24 mouse cellular contexts compared by ENCODE assay signal in the genomic region with DNA sequence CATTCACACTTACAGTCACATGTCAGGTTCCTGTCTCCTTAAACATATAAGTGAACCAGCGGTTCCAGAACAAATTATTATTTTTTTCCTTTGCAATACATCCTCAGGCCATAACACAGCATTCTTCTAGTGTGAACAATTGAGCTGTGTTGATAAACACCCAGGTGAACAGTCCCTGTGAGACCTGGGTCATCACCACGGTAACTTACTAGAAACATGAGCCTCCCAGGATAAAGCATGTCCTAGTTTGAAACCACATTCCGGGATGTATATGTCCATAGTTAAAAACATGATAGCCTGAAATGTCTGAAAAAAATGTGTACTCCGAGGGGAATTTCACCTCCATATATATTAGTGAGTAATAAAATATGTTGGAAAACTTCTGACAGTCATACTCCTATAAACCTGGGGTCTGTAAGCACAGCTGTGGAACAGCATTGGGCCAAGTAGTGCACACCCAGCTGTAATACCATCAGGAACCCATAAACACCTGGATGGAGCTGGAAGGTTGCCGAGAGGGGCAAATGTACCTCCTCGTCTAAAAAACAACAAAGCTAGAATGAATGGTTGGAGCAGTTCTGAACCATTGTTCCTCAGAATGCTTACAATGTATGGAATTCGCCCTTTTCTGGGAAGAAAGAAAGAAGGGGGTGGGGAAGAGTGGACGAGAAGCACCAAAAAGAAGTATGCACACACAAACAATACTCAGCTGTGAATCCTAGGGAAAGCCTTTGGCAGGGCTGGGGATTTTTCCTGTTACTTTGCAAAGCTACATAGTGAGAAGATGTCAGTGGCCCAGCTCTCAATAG.
DNase-seq lines count a peak whose midpoint lies in the region; ATAC-seq lines count a peak whose summit lies in the region.
"Had no signal": no experiment of that assay in that cellular context is flagged by ENCODE, and none has a peak within 500 bp of the region (broad histone marks: within the 10 kb centered on the region; RNA-seq: fewer than 3 reads in every experiment).

No protein-coding gene starts in this region.

- H3K27me3 ChIP-seq in limb, embryonic 13.5 days: no peaks in the 10 kb centered on the region
- H3K27me3 ChIP-seq in kidney, embryonic 16.5 days (ENCODE audit: insufficient read depth, low read length): no peaks in the 10 kb centered on the region
- no peaks in the 10 kb centered on the region for H3K27me3 ChIP-seq in forebrain, embryonic 14.5 days (replicated peaks; ENCODE audit: control insufficient read depth, insufficient read depth, low read length)
- H3K27me3 ChIP-seq: forebrain, embryonic 15.5 days; heart, embryonic 15.5 days; hindbrain, embryonic 15.5 days had no signal

- DNase-seq in heart, adult 11 months: peak; percentile 27
- no peak for DNase-seq in heart, postnatal 14 days
- peak; percentile 74 for DNase-seq in forelimb bud, embryonic 11.5 days (ENCODE audit: low read depth, low spot score)
- no peak for DNase-seq in ovary, postnatal 36 days (ENCODE audit: low spot score)
- DNase-seq in forebrain, embryonic 14.5 days (ENCODE audit: low spot score): no peak
- DNase-seq: adrenal gland, adult 2 months; adrenal gland, postnatal 25 days; B cell, adult 2 months; cerebellum, adult 18-20 months; cerebellum, adult 9-11 months; gastrocnemius, postnatal 14 days had no signal

- intact Hi-C loops in heart, postnatal 14 days (cut with DNase I): no loop called here

- H3K9me3 ChIP-seq in limb, embryonic 13.5 days: 0 out of 2 replicates have a peak, but pooled peaks cover 4% of the 10 kb centered on the region
- H3K9me3 ChIP-seq in kidney, embryonic 16.5 days (ENCODE audit: low read length): no peaks in the 10 kb centered on the region
- no peaks in the 10 kb centered on the region; the same call in 1 of the 2 replicates for H3K9me3 ChIP-seq in forebrain, embryonic 14.5 days (replicated peaks; ENCODE audit: control insufficient read depth, low read length)
- H3K9me3 ChIP-seq: forebrain, embryonic 15.5 days; heart, embryonic 15.5 days had no signal

- peak overlapping the region; percentile 81 for H3K27ac ChIP-seq in limb, embryonic 13.5 days
- no peak overlapping the region for H3K27ac ChIP-seq in kidney, embryonic 16.5 days (ENCODE audit: low read length)
- no peak overlapping the region for H3K27ac ChIP-seq in forebrain, embryonic 14.5 days (ENCODE audit: low read depth, low read length)
- H3K27ac ChIP-seq: embryonic facial prominence, embryonic 10.5 days; forebrain, embryonic 10.5 days; forebrain, embryonic 15.5 days; heart, embryonic 15.5 days; hindbrain, embryonic 10.5 days; hindbrain, embryonic 15.5 days had no signal

- H3K9ac ChIP-seq in limb, embryonic 13.5 days: no peak overlapping the region
- no peak overlapping the region for H3K9ac ChIP-seq in kidney, embryonic 16.5 days (replicated peaks; ENCODE audit: low read length)
- H3K9ac ChIP-seq in forebrain, embryonic 14.5 days (ENCODE audit: low read length): no peak overlapping the region
- H3K9ac ChIP-seq: forebrain, embryonic 15.5 days; heart, embryonic 15.5 days; hindbrain, embryonic 15.5 days had no signal

- ATAC-seq in limb, embryonic 13.5 days (ENCODE audit: low FRiP score, low read depth): peak; percentile 93
- no peak for ATAC-seq in kidney, embryonic 16.5 days (ENCODE audit: low FRiP score, low TSS enrichment)
- ATAC-seq in forebrain, embryonic 14.5 days: no peak
- ATAC-seq: CD4-positive, CD25-positive, alpha-beta regulatory T cell, adult 4 months; forebrain, embryonic 15.5 days; inflammation-experienced regulatory T-cells, adult 6 months; intestine, postnatal 0 days had no signal

- H3K4me3 ChIP-seq in limb, embryonic 13.5 days: no peak overlapping the region
- no peak overlapping the region for H3K4me3 ChIP-seq in kidney, embryonic 16.5 days (ENCODE audit: low read length)
- H3K4me3 ChIP-seq in forebrain, embryonic 14.5 days (ENCODE audit: low read depth, low read length): no peak overlapping the region
- H3K4me3 ChIP-seq: embryonic facial prominence, embryonic 10.5 days; erythroblast, embryonic 14.5 days; forebrain, embryonic 10.5 days; forebrain, embryonic 15.5 days; heart, embryonic 15.5 days; hindbrain, embryonic 10.5 days; hindbrain, embryonic 15.5 days had no signal

- H3K4me2 ChIP-seq in limb, embryonic 13.5 days (replicated peaks): peak overlapping the region; percentile 15; the same call in 1 of the 2 replicates
- no peak overlapping the region for H3K4me2 ChIP-seq in kidney, embryonic 16.5 days (replicated peaks; ENCODE audit: low read depth, low read length)
- no peak overlapping the region for H3K4me2 ChIP-seq in forebrain, embryonic 14.5 days (ENCODE audit: low read length)
- H3K4me2 ChIP-seq: forebrain, embryonic 15.5 days; heart, embryonic 11.5 days; heart, embryonic 15.5 days; hindbrain, embryonic 15.5 days had no signal

- 24% methylated on average over 8 of the region's 8 CpGs for WGBS in limb, embryonic 13.5 days
- WGBS in kidney, embryonic 16.5 days: 57% methylated on average over 8 of the region's 8 CpGs
- WGBS in forebrain, embryonic 14.5 days: 72% methylated on average over 8 of the region's 8 CpGs

- no peaks in the 10 kb centered on the region for H3K36me3 ChIP-seq in limb, embryonic 13.5 days
- no peaks in the 10 kb centered on the region for H3K36me3 ChIP-seq in kidney, embryonic 16.5 days (ENCODE audit: insufficient read depth, low read length)
- H3K36me3 ChIP-seq in forebrain, embryonic 14.5 days (ENCODE audit: control insufficient read depth, insufficient read depth, low read length): no peaks in the 10 kb centered on the region
- H3K36me3 ChIP-seq: embryonic facial prominence, embryonic 10.5 days; forebrain, embryonic 10.5 days; forebrain, embryonic 15.5 days; heart, embryonic 15.5 days; hindbrain, embryonic 10.5 days; hindbrain, embryonic 15.5 days had no signal

- peaks cover 28% of the 10 kb centered on the region for H3K4me1 ChIP-seq in limb, embryonic 13.5 days
- H3K4me1 ChIP-seq in kidney, embryonic 16.5 days (ENCODE audit: insufficient read depth, low read length): no peaks in the 10 kb centered on the region
- no peaks in the 10 kb centered on the region for H3K4me1 ChIP-seq in forebrain, embryonic 14.5 days (ENCODE audit: control insufficient read depth, insufficient read depth, low read length)
- H3K4me1 ChIP-seq: embryonic facial prominence, embryonic 10.5 days; forebrain, embryonic 15.5 days; heart, embryonic 15.5 days; hindbrain, embryonic 15.5 days had no signal

Comparison
In these comparisons a context has a peak if more than half of its experiments do, and no peak if none do; other contexts are left out.
1. DNase-seq: peak in heart, adult 11 months (single experiment) and forelimb bud, embryonic 11.5 days (single experiment); none in heart, postnatal 14 days (0 of 2), ovary, postnatal 36 days (single experiment) and forebrain, embryonic 14.5 days (single experiment).